Mouse (Mus musculus) stomach, postnatal 0 days (tissue): ENCODE measurements around the gene B3gnt2.

Experiments
- CTCF ChIP-seq: IDR thresholded peaks from 2 replicates; pipeline ENCODE4 v1.5.1; 2016; ENCODE audit warnings: antibody characterized with exemption, low read depth, mild to moderate bottlenecking, moderate library complexity
- EP300 ChIP-seq: optimal IDR thresholded peaks from 2 replicates; pipeline ENCODE3; 2016; ENCODE audit warnings: antibody characterized with exemption

- no peak for TF ChIP-seq CTCF
- no peak for TF ChIP-seq EP300
Observed at GRCm38 (mm10) chr11:22826051-22826450, 34.7 kb downstream of the B3gnt2 start.
